Mouse (Mus musculus) liver, embryonic 14.5 days (tissue): ENCODE data around the gene Calu.

Experiments used
- CTCF ChIP-seq: IDR thresholded peaks from 2 replicates; pipeline ENCODE4 v1.5.1; 2016; ENCODE audit warnings: antibody characterized with exemption, low read depth, control low read depth
- EP300 ChIP-seq: IDR thresholded peaks from 2 replicates; pipeline ENCODE4 v1.6.1; 2016; ENCODE audit warnings: antibody characterized with exemption, low read depth

- TF ChIP-seq CTCF (no peak), EP300 (no peak)
Measured at GRCm38 (mm10) chr6:29303251-29303650, 44.6 kb upstream of the Calu start.
